Mouse (Mus musculus) forebrain, embryonic 10.5 days (tissue): ENCODE measurements at regions not wholly inside any gene's neighbourhood (a gene's known extent, or its start where the extent isn't known, plus 50 kb on each side); places are given as distances from the start of the nearest gene placed in this dataset.

Source experiments
- DNase-seq: peaks from one replicate; pipeline ENCODE4 v3.0.0-alpha.2; 2017; ENCODE audit warnings: low spot score; ENCODE audit errors: extremely low spot score
- H3K27ac ChIP-seq: fragments of 300-500 bp; sonication (generic); 2 replicates; pipeline ENCODE4 v1.5.1; 2016; ENCODE audit warnings: mild to moderate bottlenecking
- H3K27me3 ChIP-seq: fragments of 300-500 bp; sonication (generic); 2 replicates; pipeline ENCODE4 v1.6.1; 2016; ENCODE audit warnings: mild to moderate bottlenecking; ENCODE audit not compliant: poor library complexity, severe bottlenecking
- H3K36me3 ChIP-seq: fragments of 300-500 bp; sonication (generic); replicated peaks from 2 replicates; pipeline ENCODE4 v1.6.1; 2016; ENCODE audit warnings: mild to moderate bottlenecking, moderate library complexity
- H3K4me1 ChIP-seq: fragments of 300-500 bp; sonication (generic); 2 replicates; pipeline ENCODE4 v1.6.1; 2016
- H3K4me3 ChIP-seq: fragments of 300-500 bp; sonication (generic); 2 replicates; pipeline ENCODE4 v1.5.1; 2016; ENCODE audit warnings: mild to moderate bottlenecking, moderate library complexity
- H3K9me3 ChIP-seq: fragments of 300-500 bp; sonication (generic); 2 replicates; pipeline ENCODE4 v1.6.1; 2016; ENCODE audit warnings: mild to moderate bottlenecking, moderate library complexity
- WGBS: fragments of 180-500 bp; shearing (Covaris S2); methylation state at CpG from one replicate; pipeline ENCODE4 v1.1.7; 2016; 5-methylcytosine and 5-hydroxymethylcytosine counted together

DNA sequence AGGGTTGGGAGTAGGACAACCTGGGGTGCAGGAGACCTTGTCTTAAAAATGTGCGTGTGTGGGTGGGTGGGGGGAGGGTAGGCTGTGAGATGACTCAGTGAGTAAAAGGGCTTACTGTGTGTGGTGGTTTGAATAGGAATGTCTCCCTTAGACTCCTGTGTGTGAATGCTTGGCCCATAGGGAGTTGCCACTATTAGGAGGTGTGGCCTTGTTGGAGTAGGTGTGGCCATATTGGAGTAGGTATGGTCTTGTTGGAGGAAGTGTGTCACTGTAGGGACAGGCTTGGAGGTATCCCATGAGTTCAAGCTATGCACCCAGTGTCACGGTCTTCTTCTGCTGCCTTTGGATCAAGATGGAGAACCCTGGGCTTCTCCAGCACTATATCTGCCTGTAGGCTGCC, 96.2 kb downstream of the Asb1 start:
- H3K36me3 ChIP-seq: no peaks in the 10 kb centered on the region
- no peaks in the 10 kb centered on the region for H3K27me3 ChIP-seq
- H3K9me3 ChIP-seq: no peaks in the 10 kb centered on the region
- H3K4me1 ChIP-seq: peaks cover 8% of the 10 kb centered on the region; the same call in 1 of the 2 replicates
- no peak for DNase-seq
- no peak overlapping the region for H3K4me3 ChIP-seq
- WGBS: 93% methylated on average over 2 of the region's 2 CpGs
- H3K27ac ChIP-seq: no peak overlapping the region

DNA sequence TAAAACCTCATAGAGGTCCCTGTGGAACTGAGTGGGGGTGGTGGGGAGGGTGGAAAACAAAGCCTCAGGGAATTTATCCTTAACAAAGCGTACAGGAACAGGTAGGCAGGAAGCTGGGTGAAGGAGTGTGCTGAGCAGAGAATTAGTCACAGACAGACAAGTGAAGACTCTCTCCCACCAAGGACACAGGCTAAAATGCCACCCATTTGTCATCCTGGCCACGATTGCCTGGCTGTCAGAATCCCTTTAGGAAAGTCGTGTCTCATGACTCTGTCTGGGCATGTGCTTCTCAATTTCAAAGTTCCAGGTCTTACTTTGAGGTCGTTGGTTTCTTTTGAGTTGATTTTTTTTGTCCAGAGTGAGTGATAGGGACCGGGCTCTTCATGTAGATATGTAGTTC, 100.2 kb downstream of the Asb1 start:
- no peak overlapping the region for H3K27ac ChIP-seq
- H3K36me3 ChIP-seq: no peaks in the 10 kb centered on the region
- H3K4me3 ChIP-seq: no peak overlapping the region
- no peak for DNase-seq
- no peaks in the 10 kb centered on the region for H3K27me3 ChIP-seq
- 80% methylated on average over 5 of the region's 5 CpGs for WGBS
- H3K4me1 ChIP-seq: no peaks in the 10 kb centered on the region
- no peaks in the 10 kb centered on the region for H3K9me3 ChIP-seq

DNA sequence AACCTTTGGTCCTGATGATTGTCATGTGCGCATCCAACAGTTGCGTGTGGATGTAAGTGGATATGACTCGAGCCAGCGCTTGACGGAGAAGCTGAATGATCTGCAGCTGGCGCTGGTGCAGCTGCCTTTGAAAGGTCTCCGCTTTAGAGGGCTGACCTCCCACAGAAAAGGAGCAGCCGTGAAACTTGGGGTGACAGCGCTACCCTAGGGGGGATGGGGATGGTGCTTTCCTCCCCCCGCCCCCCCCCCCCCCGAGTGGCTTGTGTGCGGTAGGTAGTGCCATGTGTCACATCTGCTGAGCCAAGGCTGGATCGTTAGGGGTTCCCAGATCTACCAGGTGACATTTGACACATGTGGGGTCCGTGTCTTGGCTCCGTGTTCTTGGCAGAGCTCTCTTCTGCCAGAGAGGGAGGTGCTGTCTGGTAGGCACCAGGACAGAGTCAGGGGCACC, 118.7 kb downstream of the Asb1 start:
- no peaks in the 10 kb centered on the region for H3K36me3 ChIP-seq
- no peak overlapping the region for H3K27ac ChIP-seq
- no peak for DNase-seq
- 89% methylated on average over 15 of the region's 15 CpGs for WGBS
- H3K4me1 ChIP-seq: no peaks in the 10 kb centered on the region
- H3K4me3 ChIP-seq: no peak overlapping the region
- H3K9me3 ChIP-seq: no peaks in the 10 kb centered on the region
- no peaks in the 10 kb centered on the region for H3K27me3 ChIP-seq

DNA sequence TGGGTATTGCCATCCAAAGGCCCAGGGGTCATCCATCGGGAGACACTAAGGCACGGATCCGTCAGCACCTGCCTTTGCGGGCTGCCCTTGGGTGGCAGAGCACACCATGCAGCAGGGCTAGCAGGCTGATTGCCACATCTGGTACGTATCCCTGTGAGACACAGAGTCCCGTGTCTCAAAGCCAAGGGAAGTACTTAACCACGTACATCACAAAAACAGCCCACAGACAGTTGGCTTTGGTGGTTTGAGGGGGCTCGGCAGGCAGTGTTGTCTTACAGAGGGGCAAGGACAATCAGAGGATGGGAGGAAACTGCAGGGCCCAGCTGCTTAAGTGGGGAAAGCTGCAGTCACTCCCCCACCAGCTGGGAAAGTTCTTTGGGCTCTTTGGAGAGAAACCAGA, 119.1 kb downstream of the Asb1 start:
- H3K27ac ChIP-seq: no peak overlapping the region
- H3K36me3 ChIP-seq: no peaks in the 10 kb centered on the region
- H3K4me3 ChIP-seq: no peak overlapping the region
- WGBS: 87% methylated on average over 8 of the region's 8 CpGs
- no peaks in the 10 kb centered on the region for H3K27me3 ChIP-seq
- peaks cover 3% of the 10 kb centered on the region for H3K4me1 ChIP-seq
- no peaks in the 10 kb centered on the region for H3K9me3 ChIP-seq
- no peak for DNase-seq

DNA sequence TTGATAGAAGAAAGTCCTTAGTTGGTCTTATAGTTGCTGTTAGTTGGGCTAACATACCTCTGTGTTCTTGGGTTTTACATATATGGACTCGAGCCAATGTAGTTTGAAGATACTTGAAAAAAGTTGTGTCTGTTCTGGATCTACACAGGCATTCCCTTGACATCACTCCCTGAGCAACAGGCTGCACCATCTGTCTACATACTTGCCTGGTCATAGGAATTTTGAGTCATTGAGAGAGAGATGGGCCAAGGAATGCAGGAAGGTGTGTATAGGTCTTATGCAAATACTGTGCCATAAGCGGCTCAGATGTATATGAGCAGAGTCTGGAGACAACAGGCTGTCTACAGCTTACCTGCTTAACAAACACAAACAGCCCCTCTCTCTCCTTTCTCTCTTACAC, 122.9 kb downstream of the Asb1 start:
- 94% methylated on average over 2 of the region's 2 CpGs for WGBS
- Histone ChIP-seq H3K4me1 (peaks cover 8% of the 10 kb centered on the region), H3K27me3 (no peaks in the 10 kb centered on the region), H3K4me3 (no peak overlapping the region), H3K36me3 (no peaks in the 10 kb centered on the region), H3K27ac (no peak overlapping the region), H3K9me3 (no peaks in the 10 kb centered on the region)
- no peak for DNase-seq

DNA sequence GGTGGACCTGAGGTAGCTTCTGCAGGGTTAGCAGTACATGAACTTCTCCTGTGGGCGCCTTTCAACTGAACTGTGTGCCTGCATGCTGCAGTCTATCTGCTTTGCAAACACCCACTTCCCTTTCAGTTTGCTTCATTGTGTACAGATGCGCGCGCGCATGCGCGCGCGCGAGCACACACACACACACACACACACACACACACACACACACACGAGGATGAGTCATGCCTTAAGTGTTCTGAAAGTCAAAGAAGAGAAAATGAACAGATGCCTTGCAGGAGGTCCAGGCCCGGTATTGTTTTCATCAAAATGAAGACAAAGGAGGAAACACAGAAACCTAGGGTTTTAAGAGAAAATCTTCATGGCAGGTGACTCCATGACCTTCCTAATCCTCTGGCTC, 124.3 kb downstream of the Asb1 start:
- peaks cover 12% of the 10 kb centered on the region for H3K4me1 ChIP-seq
- 78% methylated on average over 6 of the region's 12 CpGs for WGBS
- H3K9me3 ChIP-seq: no peaks in the 10 kb centered on the region
- H3K27me3 ChIP-seq: no peaks in the 10 kb centered on the region
- no peak overlapping the region for H3K27ac ChIP-seq
- no peak overlapping the region for H3K4me3 ChIP-seq
- no peak for DNase-seq
- no peaks in the 10 kb centered on the region for H3K36me3 ChIP-seq

DNA sequence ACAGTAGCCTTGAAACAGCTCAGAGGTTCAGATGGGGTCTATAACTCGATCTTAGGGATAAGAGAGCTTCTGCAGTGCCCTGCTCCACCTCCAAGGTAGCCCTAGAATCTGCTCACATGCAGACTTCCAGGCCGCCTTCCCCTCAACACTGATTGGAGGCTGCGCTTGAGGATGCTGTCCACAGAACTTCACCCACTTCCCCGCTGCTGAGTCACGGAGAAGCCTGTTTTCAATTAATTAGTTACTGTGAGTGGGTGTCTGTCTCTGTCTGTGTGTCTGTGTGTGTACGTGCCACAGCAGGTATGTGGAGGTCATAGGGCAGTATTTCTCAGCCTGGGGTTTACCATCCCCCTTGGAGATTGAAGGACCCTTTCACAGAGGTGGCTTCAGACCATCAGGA, 128.2 kb downstream of the Asb1 start:
- no peak for DNase-seq
- H3K27ac ChIP-seq: peak overlapping the region; percentile 49; the same call in 1 of the 2 replicates
- H3K4me3 ChIP-seq: no peak overlapping the region
- no peaks in the 10 kb centered on the region for H3K27me3 ChIP-seq
- H3K4me1 ChIP-seq: peaks cover 12% of the 10 kb centered on the region
- no peaks in the 10 kb centered on the region for H3K9me3 ChIP-seq
- WGBS: 71% methylated on average over 6 of the region's 6 CpGs
- no peaks in the 10 kb centered on the region for H3K36me3 ChIP-seq

DNA sequence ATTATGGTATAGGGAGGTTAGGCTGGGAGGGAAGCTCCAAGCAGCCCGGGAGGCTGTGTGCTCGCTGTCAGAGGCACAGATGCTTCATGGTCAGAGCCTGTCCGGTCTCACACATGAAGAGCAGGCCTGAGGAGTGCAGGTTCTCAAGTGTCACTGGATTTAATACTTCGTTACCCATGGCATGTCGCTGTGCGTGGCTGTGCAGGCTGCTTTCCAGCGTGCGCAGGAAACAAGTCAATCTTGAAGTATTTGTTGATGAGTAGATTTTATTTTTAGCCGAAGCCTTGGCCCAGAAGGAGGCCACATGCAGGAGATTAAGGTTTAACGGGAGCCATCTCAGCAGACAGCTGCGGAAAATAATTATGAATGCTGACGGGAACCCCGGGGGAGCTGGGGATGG, 130.3 kb upstream of the Twist2 start:
- H3K4me3 ChIP-seq: no peak overlapping the region
- H3K27me3 ChIP-seq: no peaks in the 10 kb centered on the region
- no peaks in the 10 kb centered on the region for H3K36me3 ChIP-seq
- 82% methylated on average over 13 of the region's 13 CpGs for WGBS
- H3K4me1 ChIP-seq: peaks cover 5% of the 10 kb centered on the region; the same call in 1 of the 2 replicates
- H3K9me3 ChIP-seq: no peaks in the 10 kb centered on the region
- no peak overlapping the region for H3K27ac ChIP-seq
- DNase-seq: no peak

DNA sequence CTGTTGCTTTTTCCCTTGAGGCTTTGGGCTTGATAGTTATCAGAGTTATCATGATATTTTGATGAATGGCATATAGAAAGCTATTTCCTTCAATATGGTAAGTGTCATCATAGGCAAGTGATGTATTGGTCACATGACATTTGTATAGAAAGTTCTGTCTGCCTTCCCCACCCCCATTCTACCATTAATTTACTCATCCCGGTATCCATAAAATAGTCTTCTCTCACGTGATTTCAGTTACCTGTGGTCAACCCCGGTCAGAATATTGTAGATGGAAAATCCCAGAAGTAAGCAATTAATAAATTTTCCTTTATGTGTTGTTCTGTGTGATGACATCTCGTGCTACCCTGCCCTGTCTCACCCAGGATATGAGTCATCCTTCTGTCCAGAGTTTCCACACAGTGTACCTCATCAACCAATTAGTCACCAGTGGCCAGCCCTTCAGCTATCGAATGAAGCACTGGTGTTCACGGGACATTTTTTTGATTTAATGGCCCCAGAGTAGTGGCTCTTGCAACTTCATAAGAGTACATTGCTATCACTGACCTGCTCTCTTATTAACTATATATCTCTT, 127.1 kb upstream of the Twist2 start:
- no peak overlapping the region for H3K27ac ChIP-seq
- no peaks in the 10 kb centered on the region for H3K36me3 ChIP-seq
- no peak for DNase-seq
- H3K4me3 ChIP-seq: no peak overlapping the region
- 90% methylated on average over 6 of the region's 6 CpGs for WGBS
- H3K27me3 ChIP-seq: no peaks in the 10 kb centered on the region
- no peaks in the 10 kb centered on the region for H3K9me3 ChIP-seq
- no peaks in the 10 kb centered on the region for H3K4me1 ChIP-seq

DNA sequence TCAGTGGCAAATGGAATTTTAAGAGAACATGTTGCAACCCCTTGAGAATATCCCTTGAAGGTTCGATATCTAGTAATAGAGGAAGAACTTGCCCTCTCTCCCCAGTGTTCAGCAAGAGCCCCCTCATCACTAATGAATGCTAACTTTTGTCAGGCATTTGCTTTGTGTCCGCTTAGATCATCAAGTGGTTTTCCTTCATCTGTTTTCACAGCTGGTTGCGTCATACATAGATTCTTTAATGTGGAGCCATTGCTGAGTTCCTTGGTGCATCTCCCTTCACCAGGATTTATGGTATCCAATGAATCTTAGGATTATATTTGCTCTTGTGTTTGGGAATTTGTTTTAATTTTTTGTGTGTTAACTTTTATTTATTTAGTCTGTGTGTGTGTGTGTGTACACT, 124.2 kb upstream of the Twist2 start:
- Histone ChIP-seq H3K27ac (no peak overlapping the region), H3K4me1 (no peaks in the 10 kb centered on the region), H3K36me3 (no peaks in the 10 kb centered on the region), H3K9me3 (no peaks in the 10 kb centered on the region), H3K27me3 (no peaks in the 10 kb centered on the region), H3K4me3 (no peak overlapping the region)
- DNase-seq: no peak
- 76% methylated on average over 3 of the region's 3 CpGs for WGBS

DNA sequence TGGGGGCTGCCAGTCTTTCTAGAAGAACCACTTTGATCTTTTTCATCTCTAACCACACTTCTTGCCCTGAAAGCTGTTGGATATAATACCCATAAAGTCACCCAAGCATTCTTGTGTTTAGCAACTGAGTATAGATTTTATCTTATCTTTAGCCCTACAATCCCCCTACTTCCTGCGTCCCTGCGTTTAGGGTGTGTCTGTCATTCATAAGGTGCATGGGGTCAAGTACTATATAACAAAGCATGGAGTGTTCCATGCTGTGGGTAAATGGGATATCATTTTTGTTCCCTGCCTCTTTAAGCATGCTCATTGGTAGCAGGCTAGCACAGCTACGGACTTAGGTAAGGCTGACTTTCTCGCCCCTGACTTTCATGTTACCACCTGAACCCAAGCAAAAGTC, 122.5 kb upstream of the Twist2 start:
- H3K27ac ChIP-seq: no peak overlapping the region
- H3K36me3 ChIP-seq: no peaks in the 10 kb centered on the region
- H3K4me3 ChIP-seq: no peak overlapping the region
- WGBS: 83% methylated on average over 4 of the region's 4 CpGs
- peaks cover 2% of the 10 kb centered on the region for H3K9me3 ChIP-seq
- H3K4me1 ChIP-seq: no peaks in the 10 kb centered on the region
- no peaks in the 10 kb centered on the region for H3K27me3 ChIP-seq
- DNase-seq: no peak

DNA sequence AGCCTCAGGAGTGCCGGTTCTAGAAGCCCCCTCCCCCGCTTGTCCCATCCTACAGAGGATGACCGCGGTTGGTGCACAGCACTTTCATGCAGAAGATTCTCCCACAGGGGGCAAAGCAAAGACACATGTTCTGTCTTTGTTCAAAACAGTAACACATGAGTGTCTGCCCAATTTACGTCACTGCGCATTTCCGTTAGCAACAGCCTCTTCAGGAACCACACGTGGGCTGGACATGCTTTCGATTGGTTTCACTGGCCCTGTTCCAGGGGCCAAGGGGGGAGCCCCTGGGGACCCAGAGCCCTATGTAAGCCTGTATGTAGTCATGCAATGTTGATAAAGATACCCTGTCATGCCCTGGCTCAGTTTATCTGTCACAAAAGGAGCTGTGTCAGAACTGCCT, 116.2 kb upstream of the Twist2 start:
- no peak for DNase-seq
- no peak overlapping the region for H3K27ac ChIP-seq
- WGBS: 77% methylated on average over 9 of the region's 9 CpGs

DNA sequence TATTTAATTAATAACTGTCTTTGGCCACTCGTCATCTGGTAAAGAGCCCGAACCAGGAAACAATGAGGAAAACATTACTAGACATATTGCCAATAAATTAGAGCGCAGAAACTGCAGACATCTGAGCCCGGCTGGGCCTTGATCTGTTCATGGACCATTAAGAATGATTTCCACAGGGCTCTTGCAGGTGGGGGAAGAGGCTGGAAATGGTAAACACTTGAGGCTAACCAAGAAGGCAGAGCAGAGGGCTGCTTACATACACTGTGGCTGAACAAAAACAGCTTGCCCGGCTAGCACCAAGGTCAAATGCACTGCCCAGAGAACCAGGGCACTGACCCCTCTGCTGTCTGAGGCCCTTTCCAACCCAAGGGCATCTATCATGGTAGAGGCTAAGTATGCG, 115.5 kb upstream of the Twist2 start:
- H3K4me1 ChIP-seq: peaks cover 15% of the 10 kb centered on the region
- no peak for DNase-seq
- H3K36me3 ChIP-seq: no peaks in the 10 kb centered on the region
- peaks cover 2% of the 10 kb centered on the region for H3K9me3 ChIP-seq
- WGBS: 79% methylated on average over 6 of the region's 6 CpGs
- no peak overlapping the region for H3K27ac ChIP-seq
- H3K27me3 ChIP-seq: no peaks in the 10 kb centered on the region
- no peak overlapping the region for H3K4me3 ChIP-seq

More for the DNA sequence above, 116.2 kb upstream of the Twist2 start:
- Histone ChIP-seq H3K36me3 (no peaks in the 10 kb centered on the region), H3K9me3 (peaks cover 2% of the 10 kb centered on the region), H3K4me3 (no peak overlapping the region), H3K27me3 (no peaks in the 10 kb centered on the region), H3K4me1 (peaks cover 15% of the 10 kb centered on the region)

DNA sequence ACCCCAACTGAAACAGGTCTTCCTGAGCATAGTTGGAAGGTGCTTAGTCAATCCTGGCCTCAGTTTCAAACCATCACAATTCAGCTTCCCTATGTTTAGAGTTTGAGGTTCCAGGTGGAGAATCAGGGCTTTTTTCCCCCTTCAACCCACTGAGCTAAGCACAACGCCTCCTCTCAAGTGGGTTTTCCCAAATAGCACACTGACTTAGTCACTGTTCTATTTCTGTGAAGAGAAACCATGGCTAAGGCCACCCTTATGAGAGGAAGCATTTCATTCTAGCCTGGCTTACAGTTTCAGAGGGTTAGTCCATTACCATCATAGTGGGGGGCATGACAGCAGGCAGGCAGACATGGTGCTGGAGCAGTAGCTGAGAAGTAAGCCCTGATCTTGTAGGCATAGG, 109.7 kb upstream of the Twist2 start:
- no peak for DNase-seq
- Histone ChIP-seq H3K9me3 (no peaks in the 10 kb centered on the region; the same call in 1 of the 2 replicates), H3K4me1 (peaks cover 5% of the 10 kb centered on the region), H3K4me3 (no peak overlapping the region), H3K36me3 (no peaks in the 10 kb centered on the region), H3K27ac (no peak overlapping the region), H3K27me3 (no peaks in the 10 kb centered on the region)
- WGBS: 80% methylated on average over 1 of the region's 1 CpGs
